Mouse (Mus musculus): ENCODE measurements around the gene Cog1.

- no peak for TF ChIP-seq CTCF (IDR thresholded peaks at IDR 0.05; ENCODE audit: insufficient read depth, low read length)
- TF ChIP-seq POLR2A (IDR thresholded peaks at IDR 0.05; ENCODE audit: borderline replicate concordance, extremely low read depth, low read depth, low read length), result no peak
Observed at GRCm38 (mm10) chr11:113625437-113625836, 23.5 kb upstream of the Cog1 start.
